ENCODE assay signal across 12 mouse cellular contexts in the genomic region with DNA sequence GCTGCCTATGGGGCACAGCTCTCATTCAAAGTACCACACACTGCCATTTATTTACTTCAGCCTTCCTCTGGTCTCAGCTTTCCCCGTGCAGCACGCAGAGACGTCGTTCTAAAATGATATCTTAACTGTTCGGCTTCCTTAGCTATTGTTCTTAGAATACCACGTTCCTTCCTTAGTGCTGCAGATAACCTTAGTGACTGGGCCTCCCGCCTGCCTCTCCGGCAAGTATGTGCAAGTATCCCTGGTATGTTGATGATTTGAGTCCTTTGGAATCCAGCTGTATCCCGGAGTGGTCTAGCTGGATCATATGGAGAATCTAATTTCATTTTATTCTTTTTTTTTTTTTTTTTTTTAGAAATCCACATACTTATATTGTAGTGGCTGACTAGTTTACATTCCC. TPM values are rescaled to one million over a fixed set of nuclear protein-coding genes. Genes with fewer than 3 reads are reported as not detected.
DNase-seq lines count a peak whose midpoint lies in the region; ATAC-seq and TF ChIP-seq lines count a peak whose summit lies in the region.
"Had no signal": no experiment of that assay in that cellular context is flagged by ENCODE, and none has a peak within 500 bp of the region (broad histone marks: within the 10 kb centered on the region; RNA-seq: fewer than 3 reads in every experiment).

No protein-coding gene starts in this region.

- WGBS in heart, embryonic 13.5 days = 16% methylated on average over 9 of the region's 9 CpGs
- WGBS in lung, embryonic 15.5 days = 16% methylated on average over 9 of the region's 9 CpGs

- no peak overlapping the region for H3K4me3 ChIP-seq in heart, embryonic 13.5 days
- H3K4me3 ChIP-seq in testis, adult 2 months (ENCODE audit: control insufficient read depth, low read depth, low read length) = peak overlapping the region; percentile 66
- no peak overlapping the region for H3K4me3 ChIP-seq in lung, embryonic 15.5 days
- H3K4me3 ChIP-seq: embryonic facial prominence, embryonic 13.5 days had no signal

- no peak for DNase-seq in heart, postnatal 14 days
- DNase-seq in testis, postnatal 14 days (ENCODE audit: low spot score) = no peak
- DNase-seq in thymus, postnatal 14 days = no peak
- DNase-seq in right cerebral cortex, postnatal 36 days (ENCODE audit: low spot score in 2 of 2) = no peak
- DNase-seq: cerebellum, adult 2 months; spleen, adult 18-20 months; thymus, postnatal 25 days had no signal

- no peak overlapping the region for H3K9ac ChIP-seq in heart, embryonic 13.5 days
- H3K9ac ChIP-seq in lung, embryonic 15.5 days = no peak overlapping the region
- H3K9ac ChIP-seq: embryonic facial prominence, embryonic 13.5 days had no signal

- peak; percentile 37; the same call in 1 of the 2 replicates for ATAC-seq in heart, embryonic 13.5 days (ENCODE audit: extremely low read depth, insufficient number of reproducible peaks, low FRiP score, low TSS enrichment)
- ATAC-seq in lung, embryonic 15.5 days (ENCODE audit: borderline replicate concordance, extremely low read depth, low FRiP score, low TSS enrichment) = peak; percentile 80; the same call in 1 of the 2 replicates
- ATAC-seq in erythroblast, adult 5-6 weeks (replicated peaks; ENCODE audit: low FRiP score, poor library complexity, severe bottlenecking) = no peak

- TF ChIP-seq CTCF in testis, adult 2 months (IDR thresholded peaks at IDR 0.05; ENCODE audit: control insufficient read depth, insufficient read depth, insufficient replicate concordance, low read depth, low read length) = no peak

- 0 out of 2 replicates have a peak overlapping the region, but pooled peaks have one; percentile 9 for H3K4me2 ChIP-seq in heart, embryonic 13.5 days
- H3K4me2 ChIP-seq in lung, embryonic 15.5 days = 0 out of 2 replicates have a peak overlapping the region, but pooled peaks have one; percentile 8
- H3K4me2 ChIP-seq: embryonic facial prominence, embryonic 13.5 days had no signal

- intact Hi-C loops in heart, postnatal 14 days (cut with DNase I) = no loop called here

- H3K36me3 ChIP-seq in heart, embryonic 13.5 days = no peaks in the 10 kb centered on the region
- no peaks in the 10 kb centered on the region for H3K36me3 ChIP-seq in testis, adult 2 months (ENCODE audit: control insufficient read depth, insufficient read depth, low read length)
- no peaks in the 10 kb centered on the region for H3K36me3 ChIP-seq in lung, embryonic 15.5 days
- H3K36me3 ChIP-seq: embryonic facial prominence, embryonic 13.5 days had no signal

- H3K4me1 ChIP-seq in heart, embryonic 13.5 days = peaks cover 10% of the 10 kb centered on the region; the same call in 1 of the 2 replicates
- no peaks in the 10 kb centered on the region for H3K4me1 ChIP-seq in testis, adult 2 months (ENCODE audit: control insufficient read depth, insufficient read depth, low read length)
- H3K4me1 ChIP-seq in lung, embryonic 15.5 days = no peaks in the 10 kb centered on the region; the same call in 1 of the 2 replicates
- H3K4me1 ChIP-seq: embryonic facial prominence, embryonic 13.5 days had no signal

- TF ChIP-seq POLR2A in testis, adult 2 months (IDR thresholded peaks at IDR 0.05; ENCODE audit: control insufficient read depth, low read depth, low read length) = no peak

- H3K27me3 ChIP-seq in heart, embryonic 13.5 days (replicated peaks) = no peaks in the 10 kb centered on the region
- H3K27me3 ChIP-seq in testis, adult 2 months (ENCODE audit: control insufficient read depth, insufficient read depth, low read length) = no peaks in the 10 kb centered on the region
- no peaks in the 10 kb centered on the region for H3K27me3 ChIP-seq in lung, embryonic 15.5 days
- H3K27me3 ChIP-seq: embryonic facial prominence, embryonic 13.5 days had no signal

- peak overlapping the region; percentile 77 for H3K27ac ChIP-seq in heart, embryonic 13.5 days (replicated peaks)
- peak overlapping the region; percentile 32; the same call in 1 of the 2 replicates for H3K27ac ChIP-seq in testis, adult 2 months (ENCODE audit: control insufficient read depth, insufficient read depth, low read depth, low read length)
- peak overlapping the region; percentile 78 for H3K27ac ChIP-seq in lung, embryonic 15.5 days
- H3K27ac ChIP-seq: embryonic facial prominence, embryonic 13.5 days had no signal

- H3K9me3 ChIP-seq in heart, embryonic 13.5 days = no peaks in the 10 kb centered on the region
- no peaks in the 10 kb centered on the region for H3K9me3 ChIP-seq in lung, embryonic 15.5 days
- H3K9me3 ChIP-seq: embryonic facial prominence, embryonic 13.5 days had no signal

RNA-seq across cellular contexts. Expression of gene Stag2, which starts 9.2 kb away (rescaled TPM):
- polyA plus RNA-seq in heart, embryonic 13.5 days (2015; fragmentation: Nextera tagmentation; extraction: Ambion mirVana) = 24.9 and 27.1 TPM in 2 replicates
- total RNA-seq in heart, postnatal 14 days (2021) = 10 to 100 TPM; 54.3 to 57.3 TPM
- 2.5 and 3.7 TPM in 2 replicates for polyA plus RNA-seq in testis, adult 2 months (2012; rRNA removed)
- 48.9 and 49.3 TPM in 2 replicates for polyA plus RNA-seq in lung, embryonic 15.5 days (2015; fragmentation: Nextera tagmentation; extraction: Ambion mirVana)
- 57.6 and 65.8 TPM in 2 replicates for total RNA-seq in erythroblast, adult 5-6 weeks (2015; ENCODE audit: low replicate concordance)
- total RNA-seq in erythroblast, adult 5-6 weeks (2017; ENCODE audit: low replicate concordance) = 153 and 155 TPM in 2 replicates
